Mouse (Mus musculus): ENCODE data around the gene Phc2.
"Not testable (repeated sequence)": the region's sequence is repeated elsewhere in the genome, so short reads cannot be mapped to it uniquely, and the experiment has no call there.

Gene Phc2

GRCm38 (mm10) chr4:128646762-128647161, 7.7 kb upstream of the Phc2 start:
- no peak for DNase-seq

GRCm38 (mm10) chr4:128648567-128649255, 5.8 kb upstream of the Phc2 start:
- no peak for DNase-seq

GRCm38 (mm10) chr4:128651530-128651929, 3.0 kb upstream of the Phc2 start:
- no peak for DNase-seq

- DNase-seq, result no peak
Measured at GRCm38 (mm10) chr4:128652584-128653298, 1.8 kb upstream of the Phc2 start.

- no peak for DNase-seq
Measured at GRCm38 (mm10) chr4:128655446-128655845, 944 bp downstream of the Phc2 start.

GRCm38 (mm10) chr4:128660196-128660595, 5.7 kb downstream of the Phc2 start:
- DNase-seq, result no peak

GRCm38 (mm10) chr4:128661063-128661462, 6.6 kb downstream of the Phc2 start:
- DNase-seq, result no peak

- no peak for DNase-seq
Measured at GRCm38 (mm10) chr4:128664002-128664401, 9.5 kb downstream of the Phc2 start.

GRCm38 (mm10) chr4:128666362-128666761, 11.9 kb downstream of the Phc2 start:
- DNase-seq, result not testable (repeated sequence)

GRCm38 (mm10) chr4:128667195-128667594, 12.7 kb downstream of the Phc2 start:
- not testable (repeated sequence) for DNase-seq

GRCm38 (mm10) chr4:128669229-128669628, 14.7 kb downstream of the Phc2 start:
- no peak for DNase-seq

GRCm38 (mm10) chr4:128670566-128671191, 16.2 kb downstream of the Phc2 start:
- DNase-seq, result no peak

- no peak for DNase-seq
Measured at GRCm38 (mm10) chr4:128672494-128672893, 18.0 kb downstream of the Phc2 start.

- no peak for DNase-seq
Measured at GRCm38 (mm10) chr4:128678564-128679217, 24.2 kb downstream of the Phc2 start.

- no peak for DNase-seq
Measured at GRCm38 (mm10) chr4:128681126-128681525, 26.6 kb downstream of the Phc2 start.

- DNase-seq, result no peak
Measured at GRCm38 (mm10) chr4:128682281-128682680, 27.8 kb downstream of the Phc2 start.

GRCm38 (mm10) chr4:128683706-128684105, 29.2 kb downstream of the Phc2 start:
- no peak for DNase-seq

- DNase-seq, result no peak
Measured at GRCm38 (mm10) chr4:128684108-128684507, 29.6 kb downstream of the Phc2 start.

- no peak for DNase-seq
Measured at GRCm38 (mm10) chr4:128688513-128688913, 34.0 kb downstream of the Phc2 start.

GRCm38 (mm10) chr4:128688976-128689375, 34.5 kb downstream of the Phc2 start:
- DNase-seq, result no peak

- no peak for DNase-seq
Measured at GRCm38 (mm10) chr4:128689739-128690304, 35.3 kb downstream of the Phc2 start.

- DNase-seq, result no peak
Measured at GRCm38 (mm10) chr4:128691195-128691594, 36.7 kb downstream of the Phc2 start.
